17 mouse cellular contexts compared by ENCODE assay signal in genomic region chr11:102957692-102958091, GRCm38 (mm10). TPM values are rescaled to one million over a fixed set of nuclear protein-coding genes. Genes with fewer than 3 reads are reported as not detected.
DNase-seq lines count a peak whose midpoint lies in the region; ATAC-seq lines count a peak whose summit lies in the region.
"Had no signal": no experiment of that assay in that cellular context is flagged by ENCODE, and none has a peak within 500 bp of the region (broad histone marks: within the 10 kb centered on the region; RNA-seq: fewer than 3 reads in every experiment).

No protein-coding gene starts in this region.

- 81% methylated on average over 8 of the region's 8 CpGs for WGBS in embryonic facial prominence, embryonic 12.5 days
- WGBS in embryonic facial prominence, embryonic 10.5 days = 86% methylated on average over 8 of the region's 8 CpGs
- WGBS in neural tube, embryonic 14.5 days = 72% methylated on average over 8 of the region's 8 CpGs

- no peaks in the 10 kb centered on the region for H3K36me3 ChIP-seq in embryonic facial prominence, embryonic 12.5 days
- H3K36me3 ChIP-seq in embryonic facial prominence, embryonic 10.5 days (replicated peaks) = no peaks in the 10 kb centered on the region
- H3K36me3 ChIP-seq in neural tube, embryonic 14.5 days (ENCODE audit: control insufficient read depth, insufficient read depth, low read length) = no peaks in the 10 kb centered on the region
- H3K36me3 ChIP-seq: forebrain, embryonic 15.5 days; heart, embryonic 13.5 days; liver, embryonic 13.5 days had no signal

- peaks cover 8% of the 10 kb centered on the region for H3K4me1 ChIP-seq in embryonic facial prominence, embryonic 12.5 days
- H3K4me1 ChIP-seq in embryonic facial prominence, embryonic 10.5 days = peaks cover 14% of the 10 kb centered on the region
- peaks cover 3% of the 10 kb centered on the region; the same call in 1 of the 2 replicates for H3K4me1 ChIP-seq in neural tube, embryonic 14.5 days (ENCODE audit: control insufficient read depth, insufficient read depth, low read length)
- H3K4me1 ChIP-seq: liver, embryonic 13.5 days had no signal

- H3K9me3 ChIP-seq in embryonic facial prominence, embryonic 12.5 days = no peaks in the 10 kb centered on the region
- H3K9me3 ChIP-seq in embryonic facial prominence, embryonic 10.5 days = no peaks in the 10 kb centered on the region
- no peaks in the 10 kb centered on the region for H3K9me3 ChIP-seq in neural tube, embryonic 14.5 days (ENCODE audit: control insufficient read depth, low read length)
- H3K9me3 ChIP-seq: forebrain, embryonic 15.5 days; heart, embryonic 13.5 days; liver, embryonic 13.5 days had no signal

- no peak overlapping the region for H3K9ac ChIP-seq in embryonic facial prominence, embryonic 12.5 days
- H3K9ac ChIP-seq in neural tube, embryonic 14.5 days (replicated peaks; ENCODE audit: low read depth, low read length) = no peak overlapping the region
- H3K9ac ChIP-seq: forebrain, embryonic 15.5 days; heart, embryonic 13.5 days; liver, embryonic 13.5 days had no signal

- H3K4me2 ChIP-seq in embryonic facial prominence, embryonic 12.5 days (replicated peaks) = no peak overlapping the region
- H3K4me2 ChIP-seq in neural tube, embryonic 14.5 days (ENCODE audit: low read depth, low read length) = no peak overlapping the region
- H3K4me2 ChIP-seq: forebrain, embryonic 15.5 days; heart, embryonic 13.5 days; liver, embryonic 13.5 days had no signal

- H3K27me3 ChIP-seq in embryonic facial prominence, embryonic 12.5 days = peaks cover 11% of the 10 kb centered on the region; the same call in 1 of the 2 replicates
- H3K27me3 ChIP-seq in embryonic facial prominence, embryonic 10.5 days (replicated peaks; ENCODE audit: low read depth, poor library complexity, severe bottlenecking) = peaks cover 53% of the 10 kb centered on the region
- no peaks in the 10 kb centered on the region; the same call in 1 of the 2 replicates for H3K27me3 ChIP-seq in neural tube, embryonic 14.5 days (ENCODE audit: control insufficient read depth, insufficient read depth, low read length)
- H3K27me3 ChIP-seq: forebrain, embryonic 15.5 days had no signal

- no peak for DNase-seq in embryonic facial prominence, embryonic 10.5 days (ENCODE audit: low spot score)
- DNase-seq in retina, postnatal 1 day = peak; percentile 69
- DNase-seq in retina, embryonic 14.5 days (ENCODE audit: low spot score) = no peak
- no peak for DNase-seq in testis, postnatal 14 days (ENCODE audit: low spot score)
- no peak for DNase-seq in right cerebral cortex, postnatal 36 days (ENCODE audit: low spot score in 2 of 2)
- no peak for DNase-seq in spleen, postnatal 36 days (ENCODE audit: low spot score in 2 of 2)
- DNase-seq: adrenal gland, postnatal 25 days; kidney, adult 8-10 months; layer of hippocampus, postnatal 36 days; liver, embryonic 13.5 days; right cerebral cortex, adult 18-20 months; thymus, postnatal 14 days had no signal

- no peak for ATAC-seq in embryonic facial prominence, embryonic 12.5 days (ENCODE audit: insufficient number of reproducible peaks, insufficient read depth, low FRiP score, low TSS enrichment)
- no peak for ATAC-seq in neural tube, embryonic 14.5 days (ENCODE audit: low read depth)

- 0 out of 2 replicates have a peak overlapping the region, but pooled peaks have one; percentile 31 for H3K27ac ChIP-seq in embryonic facial prominence, embryonic 12.5 days
- no peak overlapping the region; the same call in 1 of the 2 replicates for H3K27ac ChIP-seq in embryonic facial prominence, embryonic 10.5 days (replicated peaks)
- 0 out of 2 replicates have a peak overlapping the region, but pooled peaks have one; percentile 28 for H3K27ac ChIP-seq in neural tube, embryonic 14.5 days (ENCODE audit: low read depth, low read length)
- H3K27ac ChIP-seq: forebrain, embryonic 15.5 days; heart, embryonic 13.5 days; liver, embryonic 13.5 days had no signal

- H3K4me3 ChIP-seq in embryonic facial prominence, embryonic 12.5 days = no peak overlapping the region
- H3K4me3 ChIP-seq in embryonic facial prominence, embryonic 10.5 days = no peak overlapping the region
- H3K4me3 ChIP-seq in neural tube, embryonic 14.5 days (ENCODE audit: low read depth, low read length) = no peak overlapping the region
- H3K4me3 ChIP-seq: forebrain, embryonic 15.5 days; heart, embryonic 13.5 days; liver, embryonic 13.5 days had no signal

RNA-seq across cellular contexts. Expression of gene C1ql1, which starts 11.2 kb away (rescaled TPM):
- polyA plus RNA-seq in embryonic facial prominence, embryonic 12.5 days (2016; fragmentation: Nextera tagmentation; extraction: Ambion mirVana) = 3.7 and 3.9 TPM in 2 replicates
- polyA plus RNA-seq in embryonic facial prominence, embryonic 10.5 days (2016; fragmentation: Nextera tagmentation; extraction: Ambion mirVana) = 1.5 and 2.7 TPM in 2 replicates
- polyA plus RNA-seq in neural tube, embryonic 14.5 days (2014; fragmentation: Nextera tagmentation; extraction: Ambion mirVana) = 5.6 and 6.8 TPM in 2 replicates
- polyA plus RNA-seq: spleen, adult 2 months had no signal

RNA-seq across cellular contexts. Expression of gene Kif18b, which starts 32.8 kb away (rescaled TPM):
- 10.3 and 10.6 TPM in 2 replicates for polyA plus RNA-seq in embryonic facial prominence, embryonic 12.5 days (2016; fragmentation: Nextera tagmentation; extraction: Ambion mirVana)
- 12.1 and 13.0 TPM in 2 replicates for polyA plus RNA-seq in embryonic facial prominence, embryonic 10.5 days (2016; fragmentation: Nextera tagmentation; extraction: Ambion mirVana)
- 0.84 and 0.88 TPM in 2 replicates for polyA plus RNA-seq in neural tube, embryonic 14.5 days (2014; fragmentation: Nextera tagmentation; extraction: Ambion mirVana)

RNA-seq across cellular contexts. Expression of gene Gfap, which starts 57.0 kb away (rescaled TPM):
- polyA plus RNA-seq in embryonic facial prominence, embryonic 12.5 days (2016; fragmentation: Nextera tagmentation; extraction: Ambion mirVana) = 0.29 and 0.41 TPM in 2 replicates
- 0.14 and 0.16 TPM in 2 replicates for polyA plus RNA-seq in embryonic facial prominence, embryonic 10.5 days (2016; fragmentation: Nextera tagmentation; extraction: Ambion mirVana)
- 0.17 and 0.88 TPM in 2 replicates for polyA plus RNA-seq in neural tube, embryonic 14.5 days (2014; fragmentation: Nextera tagmentation; extraction: Ambion mirVana)
